Mouse (Mus musculus) Patski (cell line): ENCODE results near the gene Zbtb22. TPM values are rescaled to one million over a fixed set of nuclear protein-coding genes. Genes with fewer than 3 reads are reported as not detected.

Experiments
- ATAC-seq: fragments of 100-300 bp; one replicate; pipeline ENCODE4 v1.8.0; 2021
- CTCF ChIA-PET: fragments of 350-600 bp; sonication (Branson Sonifier 250); formaldehyde crosslinking; loops from one replicate; lab custom pipeline; 2022; ENCODE audit warnings: inconsistent platforms; lab: Charles Lee
- POLR2A ChIA-PET: fragments of 350-600 bp; sonication (Branson Sonifier 250); formaldehyde crosslinking; loops from one replicate; lab custom pipeline; 2022; ENCODE audit warnings: antibody characterized with exemption, inconsistent platforms; lab: Charles Lee
- DNase-seq: peaks from one replicate; pipeline ENCODE4 v3.0.0-alpha.2; 2011; ENCODE audit warnings: low read depth, low spot score
- H3K27me3 ChIP-seq: fragments of 371-371 bp; one replicate; pipeline ENCODE4 v1.5.1; 2021
- CTCF ChIP-seq: fragments of 100-300 bp; IDR thresholded peaks from one replicate; pipeline ENCODE4 v1.5.1; 2021
- in situ Hi-C: fragments of 300-500 bp; cut with MboI; formaldehyde crosslinking; loops from 3 replicates; pipeline ENCODE4 v1.11.1; 2018; ENCODE audit warnings: low pct_unique_long_range_greater_than_20kb, mixed read lengths
- polyA plus RNA-seq: library from polyadenylated mRNA; unstranded; gene quantifications from one replicate; pipeline ENCODE4 v1.2.3, GENCODE M21; 2021

The Zbtb22 gene
- polyA plus RNA-seq, 1 experiment from 2014 or later, result 30.7 TPM

- ATAC-seq, result no peak
- no peak for TF ChIP-seq CTCF
- POLR2A ChIA-PET, result interaction anchor here (0.9 kb wide), 1 partner anchor 92 kb away, joined by 4 read pairs; no protein-coding TSS in a partner anchor
- no peak for DNase-seq
- CTCF ChIA-PET, result no interaction called here
- H3K27me3 ChIP-seq, result no peaks in the 10 kb centered on the region
- in situ Hi-C loops, result no loop called here
Observed at GRCm38 (mm10) chr17:33931947-33932346, 16.2 kb downstream of the Zbtb22 start.

GRCm38 (mm10) chr17:33932448-33932847 lies 16.7 kb downstream of the Zbtb22 start:
- H3K27me3 ChIP-seq, result no peaks in the 10 kb centered on the region
- ChIA-PET POLR2A (no interaction called here), CTCF (no interaction called here)
- in situ Hi-C loops, result no loop called here
- TF ChIP-seq CTCF, result no peak
- DNase-seq (no peak), ATAC-seq (no peak)

- in situ Hi-C loops, result no loop called here
- POLR2A ChIA-PET, result no interaction called here
- DNase-seq (no peak), ATAC-seq (no peak)
- TF ChIP-seq CTCF, result no peak
- no peaks in the 10 kb centered on the region for H3K27me3 ChIP-seq
- CTCF ChIA-PET, result no interaction called here
Observed at GRCm38 (mm10) chr17:33932970-33933369, 17.3 kb downstream of the Zbtb22 start.

- DNase-seq (no peak), ATAC-seq (no peak)
- CTCF ChIA-PET, result no interaction called here
- POLR2A ChIA-PET, result no interaction called here
- TF ChIP-seq CTCF, result no peak
- no peaks in the 10 kb centered on the region for H3K27me3 ChIP-seq
- in situ Hi-C loops, result no loop called here
Observed at GRCm38 (mm10) chr17:33935422-33936055, 19.8 kb downstream of the Zbtb22 start.

GRCm38 (mm10) chr17:33936993-33937392 lies 21.3 kb downstream of the Zbtb22 start:
- CTCF ChIA-PET, result no interaction called here
- no peak for TF ChIP-seq CTCF
- no peaks in the 10 kb centered on the region for H3K27me3 ChIP-seq
- POLR2A ChIA-PET, result no interaction called here
- ATAC-seq (no peak), DNase-seq (no peak)
- in situ Hi-C loops, result no loop called here

- in situ Hi-C loops, result no loop called here
- no peak for TF ChIP-seq CTCF
- POLR2A ChIA-PET, result interaction anchor here (1.8 to 2.6 kb wide), 2 partner anchors 11 to 15 kb away, joined by 8 to 15 read pairs; partner anchors contain the start of gene B3galt4
Observed at GRCm38 (mm10) chr17:33938783-33939182, 23.1 kb downstream of the Zbtb22 start.

GRCm38 (mm10) chr17:33940206-33940805 lies 24.6 kb downstream of the Zbtb22 start, which contains the start of the genes Pfdn6 and Wdr46:
TSS of gene Pfdn6 (minus strand) at chr17:33940343.
TSS of gene Wdr46 (plus strand) at chr17:33940660.
- CTCF ChIA-PET, result interaction anchor here (0.9 to 1.8 kb wide), 5 partner anchors 9 to 43 kb away, joined by 3 to 6 read pairs (median 5); partner anchors contain the start of genes B3galt4, Rps18 and Vps52
- no peaks in the 10 kb centered on the region for H3K27me3 ChIP-seq
- TF ChIP-seq CTCF, result no peak
- peak; percentile 77 for ATAC-seq
- in situ Hi-C loops, result no loop called here
- POLR2A ChIA-PET, result interaction anchor here (0.6 to 2.6 kb wide), 4 partner anchors 9 to 15 kb away, joined by 3 to 15 read pairs (median 6); partner anchors contain the start of genes B3galt4, Rps18 and Vps52
- no peak for DNase-seq

More at GRCm38 (mm10) chr17:33938783-33939182, 23.1 kb downstream of the Zbtb22 start:
- H3K27me3 ChIP-seq, result no peaks in the 10 kb centered on the region
- CTCF ChIA-PET, result interaction anchor here (0.9 kb wide), 1 partner anchor 11 kb away, joined by 4 read pairs; no protein-coding TSS in a partner anchor
- ATAC-seq (no peak), DNase-seq (no peak)

GRCm38 (mm10) chr17:33940981-33941380 lies 25.3 kb downstream of the Zbtb22 start:
- POLR2A ChIA-PET, result interaction anchor here (0.6 to 2.6 kb wide), 4 partner anchors 9 to 15 kb away, joined by 3 to 15 read pairs (median 6); partner anchors contain the start of genes B3galt4, Rps18 and Vps52
- TF ChIP-seq CTCF, result no peak
- in situ Hi-C loops, result no loop called here
- CTCF ChIA-PET, result interaction anchor here (0.9 to 1.8 kb wide), 5 partner anchors 10 to 43 kb away, joined by 3 to 6 read pairs (median 5); partner anchors contain the start of genes B3galt4, Rps18 and Vps52
- no peaks in the 10 kb centered on the region for H3K27me3 ChIP-seq
- DNase-seq, result no peak
- ATAC-seq, result no peak

- no peak for DNase-seq
- no peak for ATAC-seq
- ChIA-PET POLR2A (interaction anchor here (1.0 to 3.2 kb wide), 2 partner anchors 14 kb away, joined by 3 to 9 read pairs; partner anchors contain the start of genes Rps18 and Vps52), CTCF (interaction anchor here (1.8 kb wide), 1 partner anchor 9 kb away, joined by 6 read pairs; the partner anchor contains the start of gene B3galt4)
- no peak for TF ChIP-seq CTCF
- H3K27me3 ChIP-seq, result no peaks in the 10 kb centered on the region
- in situ Hi-C loops, result no loop called here
Observed at GRCm38 (mm10) chr17:33941381-33941780, 25.7 kb downstream of the Zbtb22 start.

GRCm38 (mm10) chr17:33943454-33943853 lies 27.8 kb downstream of the Zbtb22 start:
- in situ Hi-C loops, result no loop called here
- CTCF ChIA-PET, result no interaction called here
- no peaks in the 10 kb centered on the region for H3K27me3 ChIP-seq
- no peak for TF ChIP-seq CTCF
- ATAC-seq, result no peak
- DNase-seq, result no peak
- POLR2A ChIA-PET, result interaction anchor here (3.2 kb wide), 1 partner anchor 12 kb away, joined by 9 read pairs; the partner anchor contains the start of genes Rps18 and Vps52
